Mouse (Mus musculus) spleen, adult 2 months (tissue): ENCODE data around the gene Xylt1. TPM values are rescaled to one million over a fixed set of nuclear protein-coding genes. Genes with fewer than 3 reads are reported as not detected.
A peak's percentile ranks its signal among the peaks of the same experiment; 100 is the strongest.

ENCODE experiments used
- DNase-seq, 2 experiments: peaks; one replicate each; pipeline versions ENCODE4 v3.0.0 to v3.0.0-alpha.2; 2012 to 2021; ENCODE audit warnings: low spot score in 2 of 2, low read depth in 1 of 2
- H3K27ac ChIP-seq: fragments of 200-500 bp; 2 replicates; pipeline ENCODE4 v1.5.1; 2012; ENCODE audit warnings: low read length, inconsistent platforms; ENCODE audit not compliant: insufficient read depth
- H3K27me3 ChIP-seq: fragments of 200-500 bp; 2 replicates; pipeline ENCODE4 v1.6.1; 2012; ENCODE audit warnings: mild to moderate bottlenecking, moderate library complexity, low read length, inconsistent platforms; ENCODE audit not compliant: control insufficient read depth, insufficient read depth
- H3K36me3 ChIP-seq: fragments of 200-500 bp; 2 replicates; pipeline ENCODE4 v1.6.1; 2012; ENCODE audit warnings: mild to moderate bottlenecking, low read length, inconsistent platforms; ENCODE audit not compliant: control insufficient read depth, insufficient read depth
- H3K4me1 ChIP-seq: fragments of 200-500 bp; 2 replicates; pipeline ENCODE4 v1.6.1; 2011; ENCODE audit warnings: inconsistent platforms; ENCODE audit not compliant: control insufficient read depth, insufficient read depth, insufficient read length
- H3K4me3 ChIP-seq: fragments of 200-500 bp; 2 replicates; pipeline ENCODE4 v1.5.1; 2011; ENCODE audit warnings: mild to moderate bottlenecking, inconsistent platforms; ENCODE audit not compliant: insufficient read depth, insufficient read length; ENCODE audit errors: extremely low read depth
- CTCF ChIP-seq: fragments of 200-500 bp; IDR thresholded peaks from 2 replicates; pipeline ENCODE4 v1.5.1; 2011; ENCODE audit warnings: mild to moderate bottlenecking, inconsistent platforms; ENCODE audit not compliant: insufficient read depth, insufficient read length, insufficient replicate concordance; ENCODE audit errors: extremely low read depth
- POLR2A ChIP-seq: fragments of 200-500 bp; IDR thresholded peaks from 2 replicates; pipeline ENCODE4 v1.6.1; 2011; ENCODE audit warnings: low read depth, low read length, inconsistent platforms
- WGBS: fragments of 180-500 bp; shearing (Covaris S2); methylation state at CpG from one replicate; pipeline ENCODE4 v1.1.7; 2018; 5-methylcytosine and 5-hydroxymethylcytosine counted together
- polyA plus RNA-seq: library from polyadenylated mRNA; depleted of rRNA; stranded (reverse); fragments of >200 nt; gene quantifications from 2 replicates; pipeline ENCODE4 v1.2.3, GENCODE M21; 2012

Xylt1 gene
- polyA plus RNA-seq, 1 experiment, result 7.8 TPM

- Histone ChIP-seq H3K27ac (no peak overlapping the region), H3K4me3 (no peak overlapping the region), H3K36me3 (peaks cover 5% of the 10 kb centered on the region), H3K27me3 (no peaks in the 10 kb centered on the region), H3K4me1 (no peaks in the 10 kb centered on the region; the same call in 1 of the 2 replicates)
- WGBS, result 89% methylated on average over 2 of the region's 2 CpGs
- TF ChIP-seq POLR2A (no peak), CTCF (no peak)
- DNase-seq, result no peak
These were observed 163.3 kb downstream of the Xylt1 start for GRCm38 (mm10) chr7:117544126-117544525.

- 94% methylated on average over 8 of the region's 8 CpGs for WGBS
- H3K27me3 ChIP-seq, result no peaks in the 10 kb centered on the region
- DNase-seq, result no peak
- H3K36me3 ChIP-seq, result peaks cover 9% of the 10 kb centered on the region
- H3K4me3 ChIP-seq, result no peak overlapping the region
- no peaks in the 10 kb centered on the region for H3K4me1 ChIP-seq
- no peak for TF ChIP-seq CTCF
- no peak for TF ChIP-seq POLR2A
- H3K27ac ChIP-seq, result no peak overlapping the region
These were observed 167.5 kb downstream of the Xylt1 start for GRCm38 (mm10) chr7:117548301-117548700.

- DNase-seq, result no peak
These were observed 170.3 kb downstream of the Xylt1 start for GRCm38 (mm10) chr7:117550916-117551549.

DNA sequence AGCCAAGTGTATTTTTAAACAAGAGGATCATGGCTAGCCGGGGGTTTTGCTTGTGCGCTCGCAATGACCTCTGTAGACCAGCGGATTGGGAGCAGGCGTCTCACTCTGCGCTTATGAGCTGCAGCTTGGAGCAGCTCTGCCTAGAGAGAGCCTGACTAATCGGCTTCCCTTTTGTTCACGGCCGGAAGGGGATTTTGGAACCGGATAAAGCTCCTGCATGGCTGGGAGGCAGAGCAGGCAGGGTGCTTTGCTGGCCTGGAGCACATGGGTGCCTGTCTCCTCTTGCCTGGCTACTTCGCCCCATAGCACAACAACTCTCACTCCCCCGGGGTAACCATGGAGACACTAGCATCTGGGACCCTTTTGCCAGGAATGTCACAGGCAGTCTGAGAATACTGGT is 172.4 kb downstream of the Xylt1 start:
- TF ChIP-seq CTCF (no peak), POLR2A (no peak)
- Histone ChIP-seq H3K36me3 (peaks cover 9% of the 10 kb centered on the region), H3K4me1 (no peaks in the 10 kb centered on the region), H3K27ac (no peak overlapping the region), H3K4me3 (no peak overlapping the region), H3K27me3 (no peaks in the 10 kb centered on the region)
- WGBS, result 77% methylated on average over 12 of the region's 12 CpGs
- DNase-seq, result no peak

More at GRCm38 (mm10) chr7:117550916-117551549, 170.3 kb downstream of the Xylt1 start:
- Histone ChIP-seq H3K27me3 (no peaks in the 10 kb centered on the region), H3K27ac (no peak overlapping the region), H3K4me3 (no peak overlapping the region), H3K4me1 (no peaks in the 10 kb centered on the region), H3K36me3 (peaks cover 9% of the 10 kb centered on the region)
- WGBS, result 91% methylated on average over 16 of the region's 16 CpGs
- TF ChIP-seq POLR2A (no peak), CTCF (no peak)

GRCm38 (mm10) chr7:117555735-117556134 is 175.0 kb downstream of the Xylt1 start:
- Histone ChIP-seq H3K27ac (no peak overlapping the region), H3K27me3 (no peaks in the 10 kb centered on the region), H3K4me3 (no peak overlapping the region), H3K36me3 (no peaks in the 10 kb centered on the region; the same call in 1 of the 2 replicates), H3K4me1 (no peaks in the 10 kb centered on the region; the same call in 1 of the 2 replicates)
- DNase-seq, result no peak
- WGBS, result 79% methylated on average over 2 of the region's 2 CpGs
- TF ChIP-seq POLR2A, result no peak
- TF ChIP-seq CTCF, result no peak

- Histone ChIP-seq H3K4me3 (no peak overlapping the region), H3K36me3 (no peaks in the 10 kb centered on the region), H3K4me1 (no peaks in the 10 kb centered on the region; the same call in 1 of the 2 replicates), H3K27me3 (no peaks in the 10 kb centered on the region), H3K27ac (no peak overlapping the region)
- WGBS, result 97% methylated on average over 2 of the region's 2 CpGs
- no peak for DNase-seq
- no peak for TF ChIP-seq POLR2A
- TF ChIP-seq CTCF, result no peak
These were observed 177.4 kb downstream of the Xylt1 start for GRCm38 (mm10) chr7:117558166-117558565.

DNA sequence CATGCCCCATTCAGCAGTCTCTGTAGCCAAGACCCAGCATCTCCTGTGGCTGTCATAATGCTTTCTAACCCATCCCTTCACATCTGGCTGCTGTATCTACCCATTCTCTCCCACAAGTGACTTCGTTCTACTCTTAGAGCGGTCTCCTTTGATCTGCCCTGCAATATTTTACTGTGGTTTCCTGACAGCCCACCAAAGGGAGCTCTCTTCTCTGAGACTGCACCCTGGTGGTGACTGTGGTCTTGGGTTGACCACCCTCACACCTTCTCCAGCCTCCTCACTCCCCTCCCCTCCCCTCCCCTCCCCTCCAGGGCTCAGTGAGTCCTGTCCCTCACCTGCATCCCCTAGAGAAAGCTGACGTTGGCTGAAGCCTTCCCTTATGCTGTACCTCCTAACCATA is 178.3 kb downstream of the Xylt1 start:
- 33% methylated on average over 3 of the region's 3 CpGs for WGBS
- Histone ChIP-seq H3K4me1 (no peaks in the 10 kb centered on the region; the same call in 1 of the 2 replicates), H3K4me3 (no peak overlapping the region), H3K27ac (no peak overlapping the region), H3K36me3 (no peaks in the 10 kb centered on the region), H3K27me3 (no peaks in the 10 kb centered on the region)
- DNase-seq, result peak; percentile 8 to 9
- TF ChIP-seq POLR2A, result no peak
- 0 out of 2 replicates have a peak, but pooled peaks have one; percentile 7 for TF ChIP-seq CTCF
